Mouse (Mus musculus) stomach, postnatal 0 days (tissue): ENCODE data around the gene Cacng2.

Source experiments
- CTCF ChIP-seq: IDR thresholded peaks from 2 replicates; pipeline ENCODE4 v1.5.1; 2016; ENCODE audit warnings: antibody characterized with exemption, low read depth, mild to moderate bottlenecking, moderate library complexity
- EP300 ChIP-seq: optimal IDR thresholded peaks from 2 replicates; pipeline ENCODE3; 2016; ENCODE audit warnings: antibody characterized with exemption

DNA sequence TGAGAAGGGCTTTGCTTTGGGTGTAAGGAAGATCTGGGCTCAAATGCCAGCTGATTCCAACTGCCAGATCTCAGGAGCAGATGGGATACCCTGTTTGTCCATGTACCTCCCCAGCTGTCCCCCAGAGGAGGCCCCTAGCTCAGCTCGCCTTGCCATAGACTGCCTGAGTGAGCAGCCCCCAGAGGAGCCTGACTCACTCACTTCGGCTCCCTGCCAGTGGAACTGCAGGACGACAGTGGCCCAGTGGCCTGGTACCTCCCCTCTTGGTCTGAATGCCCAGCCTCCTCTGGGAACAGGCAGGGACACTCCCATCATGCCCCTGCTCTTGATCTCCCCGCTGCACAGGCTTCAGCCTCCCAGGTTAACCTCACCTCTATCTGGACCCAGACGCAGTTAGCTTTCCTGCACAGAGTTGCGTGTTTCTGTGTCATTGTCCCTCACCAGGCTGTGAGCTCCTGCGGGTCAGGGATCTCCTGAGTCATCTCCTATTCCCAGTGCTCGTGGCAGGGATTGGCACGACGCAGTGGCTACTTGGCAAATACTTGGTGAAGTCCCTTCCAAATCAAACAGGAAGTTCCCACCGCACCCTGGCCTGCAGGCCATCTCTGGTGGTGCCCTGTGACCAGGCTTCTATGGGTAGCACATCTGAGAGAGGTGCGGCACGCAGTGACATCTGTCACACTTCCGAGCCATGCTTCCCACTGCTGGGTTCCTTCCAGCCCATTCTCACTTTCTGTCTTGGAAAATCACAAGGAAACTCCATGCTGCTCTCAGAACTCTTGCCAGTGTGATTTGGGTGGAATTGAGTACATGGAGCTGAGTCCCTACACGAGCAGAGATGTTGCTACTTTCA is 40.8 kb downstream of the Cacng2 start:
- TF ChIP-seq CTCF (no peak), EP300 (no peak)
